Mouse (Mus musculus) thymus, adult 2 months (tissue): Measurements from ENCODE around the gene Slc25a13.

Source experiments
- CTCF ChIP-seq: fragments of 200-500 bp; IDR thresholded peaks from 2 replicates; pipeline ENCODE4 v1.5.1; 2012; ENCODE audit warnings: mild to moderate bottlenecking, control low read depth, low read length, moderate library complexity, borderline replicate concordance; ENCODE audit not compliant: control insufficient read depth, poor library complexity, insufficient read depth; ENCODE audit errors: extremely low read depth
- POLR2A ChIP-seq: fragments of 200-500 bp; IDR thresholded peaks from 2 replicates; pipeline ENCODE4 v1.6.1; 2012; ENCODE audit warnings: mild to moderate bottlenecking, low read length, control low read depth, moderate library complexity; ENCODE audit not compliant: control insufficient read depth, poor library complexity, insufficient read depth; ENCODE audit errors: extremely low read depth

GRCm38 (mm10) chr6:6167339-6168126, 49.4 kb downstream of the Slc25a13 start:
- TF ChIP-seq POLR2A: no peak
- TF ChIP-seq CTCF: no peak
